Mouse (Mus musculus): ENCODE measurements at regions not wholly inside any gene's neighbourhood (a gene's known extent, or its start where the extent isn't known, plus 50 kb on each side); places are given as distances from the start of the nearest gene placed in this dataset.

- no peak overlapping the region for H3K4me3 ChIP-seq (replicated peaks; ENCODE audit: extremely low read depth, low read depth, low read length)
- no peak for DNase-seq
- 91% methylated on average over 3 of the region's 3 CpGs for WGBS
- H3K4me1 ChIP-seq (ENCODE audit: control insufficient read depth, insufficient read depth, low read length), result no peaks in the 10 kb centered on the region
- TF ChIP-seq CTCF (IDR thresholded peaks at IDR 0.05; ENCODE audit: insufficient read depth, low read length) (no peak), POLR2A (IDR thresholded peaks at IDR 0.05; ENCODE audit: borderline replicate concordance, extremely low read depth, low read depth, low read length) (no peak)
Observed at GRCm38 (mm10) chr6:50713297-50713696, 59.1 kb upstream of the Npvf start.

- Histone ChIP-seq H3K4me1 (ENCODE audit: control insufficient read depth, insufficient read depth, low read length) (no peaks in the 10 kb centered on the region), H3K4me3 (replicated peaks; ENCODE audit: extremely low read depth, low read depth, low read length) (no peak overlapping the region)
- TF ChIP-seq CTCF (IDR thresholded peaks at IDR 0.05; ENCODE audit: insufficient read depth, low read length) (no peak), POLR2A (IDR thresholded peaks at IDR 0.05; ENCODE audit: borderline replicate concordance, extremely low read depth, low read depth, low read length) (no peak)
- no peak for DNase-seq
- WGBS, result 52% methylated on average over 4 of the region's 4 CpGs
Observed at GRCm38 (mm10) chr6:50718631-50719030, 64.4 kb upstream of the Npvf start.

- no peak overlapping the region for H3K4me3 ChIP-seq (replicated peaks; ENCODE audit: extremely low read depth, low read depth, low read length)
- DNase-seq, result no peak
- TF ChIP-seq POLR2A (IDR thresholded peaks at IDR 0.05; ENCODE audit: borderline replicate concordance, extremely low read depth, low read depth, low read length) (no peak), CTCF (IDR thresholded peaks at IDR 0.05; ENCODE audit: insufficient read depth, low read length) (no peak)
- no peaks in the 10 kb centered on the region; the same call in 1 of the 2 replicates for H3K4me1 ChIP-seq (ENCODE audit: control insufficient read depth, insufficient read depth, low read length)
- 37% methylated on average over 4 of the region's 4 CpGs for WGBS
Observed at GRCm38 (mm10) chr6:50720346-50720745, 66.1 kb upstream of the Npvf start.

GRCm38 (mm10) chr6:50725640-50726039 is 71.4 kb upstream of the Npvf start:
- TF ChIP-seq POLR2A (IDR thresholded peaks at IDR 0.05; ENCODE audit: borderline replicate concordance, extremely low read depth, low read depth, low read length), result no peak
- 95% methylated on average over 3 of the region's 3 CpGs for WGBS
- Histone ChIP-seq H3K4me3 (replicated peaks; ENCODE audit: extremely low read depth, low read depth, low read length) (no peak overlapping the region), H3K4me1 (ENCODE audit: control insufficient read depth, insufficient read depth, low read length) (no peaks in the 10 kb centered on the region; the same call in 1 of the 2 replicates)
- DNase-seq, result no peak

GRCm38 (mm10) chr6:50726166-50726591 is 71.9 kb upstream of the Npvf start:
- TF ChIP-seq CTCF (IDR thresholded peaks at IDR 0.05; ENCODE audit: insufficient read depth, low read length) (no peak), POLR2A (IDR thresholded peaks at IDR 0.05; ENCODE audit: borderline replicate concordance, extremely low read depth, low read depth, low read length) (no peak)
- Histone ChIP-seq H3K4me1 (ENCODE audit: control insufficient read depth, insufficient read depth, low read length) (no peaks in the 10 kb centered on the region; the same call in 1 of the 2 replicates), H3K4me3 (replicated peaks; ENCODE audit: extremely low read depth, low read depth, low read length) (no peak overlapping the region)
- 73% methylated on average over 9 of the region's 9 CpGs for WGBS
- no peak for DNase-seq

- Histone ChIP-seq H3K4me1 (ENCODE audit: control insufficient read depth, insufficient read depth, low read length) (no peaks in the 10 kb centered on the region), H3K4me3 (replicated peaks; ENCODE audit: extremely low read depth, low read depth, low read length) (no peak overlapping the region)
- no peak for DNase-seq
- no peak for TF ChIP-seq POLR2A (IDR thresholded peaks at IDR 0.05; ENCODE audit: borderline replicate concordance, extremely low read depth, low read depth, low read length)
- no peak for TF ChIP-seq CTCF (IDR thresholded peaks at IDR 0.05; ENCODE audit: insufficient read depth, low read length)
- WGBS, result 62% methylated on average over 14 of the region's 14 CpGs
Observed at GRCm38 (mm10) chr6:50730744-50731718, 76.8 kb upstream of the Npvf start.

- TF ChIP-seq CTCF (IDR thresholded peaks at IDR 0.05; ENCODE audit: insufficient read depth, low read length), result no peak
- no peak for TF ChIP-seq POLR2A (IDR thresholded peaks at IDR 0.05; ENCODE audit: borderline replicate concordance, extremely low read depth, low read depth, low read length)
- no peak for DNase-seq
- Histone ChIP-seq H3K4me1 (ENCODE audit: control insufficient read depth, insufficient read depth, low read length) (no peaks in the 10 kb centered on the region), H3K4me3 (replicated peaks; ENCODE audit: extremely low read depth, low read depth, low read length) (no peak overlapping the region)
- WGBS, result 90% methylated on average over 2 of the region's 2 CpGs
Observed at GRCm38 (mm10) chr6:50734701-50735100, 80.5 kb upstream of the Npvf start.

GRCm38 (mm10) chr6:50735825-50736224 is 81.6 kb upstream of the Npvf start:
- 65% methylated on average over 2 of the region's 2 CpGs for WGBS
- DNase-seq, result no peak

GRCm38 (mm10) chr6:50742009-50742408 is 87.8 kb upstream of the Npvf start:
- DNase-seq, result no peak
- no peak overlapping the region for H3K4me3 ChIP-seq (replicated peaks; ENCODE audit: extremely low read depth, low read depth, low read length)
- no peak for TF ChIP-seq POLR2A (IDR thresholded peaks at IDR 0.05; ENCODE audit: borderline replicate concordance, extremely low read depth, low read depth, low read length)
- no peak for TF ChIP-seq CTCF (IDR thresholded peaks at IDR 0.05; ENCODE audit: insufficient read depth, low read length)
- 59% methylated on average over 4 of the region's 4 CpGs for WGBS
- H3K4me1 ChIP-seq (ENCODE audit: control insufficient read depth, insufficient read depth, low read length), result no peaks in the 10 kb centered on the region

More at GRCm38 (mm10) chr6:50735825-50736224, 81.6 kb upstream of the Npvf start:
- no peak overlapping the region for H3K4me3 ChIP-seq (replicated peaks; ENCODE audit: extremely low read depth, low read depth, low read length)
- TF ChIP-seq POLR2A (IDR thresholded peaks at IDR 0.05; ENCODE audit: borderline replicate concordance, extremely low read depth, low read depth, low read length), result no peak
- TF ChIP-seq CTCF (IDR thresholded peaks at IDR 0.05; ENCODE audit: insufficient read depth, low read length), result no peak
- H3K4me1 ChIP-seq (ENCODE audit: control insufficient read depth, insufficient read depth, low read length), result no peaks in the 10 kb centered on the region

Data from lung, adult 2 months (tissue).